Mouse (Mus musculus) thymus, adult 2 months (tissue): ENCODE results near the gene Slc13a5.

Experiments used
- CTCF ChIP-seq: fragments of 200-500 bp; IDR thresholded peaks from 2 replicates; pipeline ENCODE4 v1.5.1; 2012; ENCODE audit warnings: mild to moderate bottlenecking, control low read depth, low read length, moderate library complexity, borderline replicate concordance; ENCODE audit not compliant: control insufficient read depth, poor library complexity, insufficient read depth; ENCODE audit errors: extremely low read depth
- POLR2A ChIP-seq: fragments of 200-500 bp; IDR thresholded peaks from 2 replicates; pipeline ENCODE4 v1.6.1; 2012; ENCODE audit warnings: mild to moderate bottlenecking, low read length, control low read depth, moderate library complexity; ENCODE audit not compliant: control insufficient read depth, poor library complexity, insufficient read depth; ENCODE audit errors: extremely low read depth

DNA sequence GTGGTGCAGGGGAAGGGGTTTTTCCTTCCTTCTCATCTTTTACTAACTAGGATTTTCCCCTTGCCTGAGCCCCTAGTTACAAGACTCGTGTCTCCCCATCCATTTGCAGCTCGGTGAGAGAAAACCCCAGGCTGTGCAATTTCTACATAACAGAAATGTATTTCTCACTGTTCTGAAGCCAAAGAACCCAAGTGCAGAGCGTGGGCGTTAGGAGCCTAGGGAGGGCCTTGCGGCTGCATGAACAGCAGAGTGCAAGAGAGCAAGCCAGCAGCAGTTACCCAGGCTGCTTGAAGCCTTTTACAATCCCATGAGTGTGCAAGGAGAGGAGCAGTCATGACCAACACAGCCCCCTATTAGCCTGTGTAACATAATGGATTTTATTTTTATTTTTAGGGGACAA lies 40.4 kb upstream of the Slc13a5 start:
- TF ChIP-seq POLR2A: no peak
- TF ChIP-seq CTCF: no peak
